In the genomic region with DNA sequence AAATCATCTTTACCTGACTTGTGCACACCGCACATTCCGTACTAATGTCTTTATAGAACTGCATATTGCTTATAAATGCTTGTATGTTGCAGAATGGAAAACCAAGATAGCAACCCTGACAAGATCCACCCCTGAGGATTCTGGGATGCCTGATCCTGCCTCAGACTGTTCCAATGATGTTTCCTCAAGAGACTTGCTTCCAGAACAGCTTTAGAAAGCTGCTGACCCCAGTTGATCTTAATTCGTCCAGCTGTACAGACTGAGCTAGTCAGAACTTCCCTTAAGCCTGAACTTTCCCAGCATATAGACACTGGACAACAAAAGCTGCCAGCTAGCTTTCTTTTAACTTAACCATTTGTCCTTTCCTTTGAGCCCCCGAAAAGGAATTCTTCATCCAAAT, we compare ENCODE assay signal across 24 mouse cellular contexts. TPM values are rescaled to one million over a fixed set of nuclear protein-coding genes. Genes with fewer than 3 reads are reported as not detected.
DNase-seq lines count a peak whose midpoint lies in the region; ATAC-seq lines count a peak whose summit lies in the region.
"Had no signal": no experiment of that assay in that cellular context is flagged by ENCODE, and none has a peak within 500 bp of the region (broad histone marks: within the 10 kb centered on the region; RNA-seq: fewer than 3 reads in every experiment).

No protein-coding gene starts in this region.

- no peak for ATAC-seq in embryonic facial prominence, embryonic 14.5 days (ENCODE audit: low read depth)
- ATAC-seq in heart, embryonic 11.5 days (replicated peaks; ENCODE audit: insufficient number of reproducible peaks, low FRiP score, low TSS enrichment): no peak
- ATAC-seq: activated CD4-positive, CD25-positive, alpha-beta regulatory T cell, adult 4 months; forebrain, embryonic 15.5 days; intestine, postnatal 0 days had no signal

- no peaks in the 10 kb centered on the region for H3K9me3 ChIP-seq in embryonic facial prominence, embryonic 14.5 days (ENCODE audit: control insufficient read depth, low read length)
- H3K9me3 ChIP-seq in embryonic facial prominence, embryonic 10.5 days: no peaks in the 10 kb centered on the region
- H3K9me3 ChIP-seq in heart, embryonic 11.5 days (replicated peaks; ENCODE audit: control insufficient read depth, low read length): no peaks in the 10 kb centered on the region
- H3K9me3 ChIP-seq: embryonic facial prominence, embryonic 12.5 days; forebrain, embryonic 12.5 days; forebrain, embryonic 15.5 days; hindbrain, embryonic 12.5 days; hindbrain, embryonic 15.5 days had no signal

- H3K4me3 ChIP-seq in embryonic facial prominence, embryonic 14.5 days (ENCODE audit: low read depth, low read length): no peak overlapping the region
- H3K4me3 ChIP-seq in embryonic facial prominence, embryonic 10.5 days: no peak overlapping the region
- H3K4me3 ChIP-seq in heart, embryonic 11.5 days (ENCODE audit: low read depth, low read length): no peak overlapping the region
- no peak overlapping the region for H3K4me3 ChIP-seq in brown adipose tissue, adult 24 weeks (ENCODE audit: insufficient read depth, low read depth, low read length)
- H3K4me3 ChIP-seq: embryonic facial prominence, embryonic 12.5 days; erythroblast, embryonic 14.5 days; forebrain, embryonic 12.5 days; forebrain, embryonic 15.5 days; hindbrain, embryonic 12.5 days; hindbrain, embryonic 15.5 days had no signal

- no peak overlapping the region for H3K27ac ChIP-seq in embryonic facial prominence, embryonic 14.5 days (replicated peaks; ENCODE audit: low read depth, low read length)
- H3K27ac ChIP-seq in embryonic facial prominence, embryonic 10.5 days (replicated peaks): no peak overlapping the region
- H3K27ac ChIP-seq in heart, embryonic 11.5 days (ENCODE audit: low read depth, low read length): no peak overlapping the region
- 0 out of 2 replicates have a peak overlapping the region, but pooled peaks have one; percentile 45 for H3K27ac ChIP-seq in brown adipose tissue, adult 24 weeks (replicated peaks; ENCODE audit: low read depth, low read length)
- H3K27ac ChIP-seq: embryonic facial prominence, embryonic 12.5 days; forebrain, embryonic 12.5 days; forebrain, embryonic 15.5 days; hindbrain, embryonic 12.5 days; hindbrain, embryonic 15.5 days had no signal

- intact Hi-C loops in heart, postnatal 25 days (cut with DNase I): no loop called here

- H3K36me3 ChIP-seq in embryonic facial prominence, embryonic 14.5 days (ENCODE audit: control insufficient read depth, insufficient read depth, low read length): no peaks in the 10 kb centered on the region
- no peaks in the 10 kb centered on the region for H3K36me3 ChIP-seq in embryonic facial prominence, embryonic 10.5 days (replicated peaks)
- no peaks in the 10 kb centered on the region for H3K36me3 ChIP-seq in heart, embryonic 11.5 days (ENCODE audit: control insufficient read depth, insufficient read depth, low read length)
- H3K36me3 ChIP-seq: embryonic facial prominence, embryonic 12.5 days; forebrain, embryonic 12.5 days; forebrain, embryonic 15.5 days; hindbrain, embryonic 12.5 days; hindbrain, embryonic 15.5 days had no signal

- WGBS in embryonic facial prominence, embryonic 14.5 days: 65% methylated on average over 4 of the region's 4 CpGs
- 65% methylated on average over 4 of the region's 4 CpGs for WGBS in embryonic facial prominence, embryonic 10.5 days
- WGBS in heart, embryonic 11.5 days (ENCODE audit: insufficient replicate concordance): 73% methylated on average over 4 of the region's 4 CpGs

- no peak overlapping the region for H3K4me2 ChIP-seq in embryonic facial prominence, embryonic 14.5 days (ENCODE audit: low read depth, low read length)
- H3K4me2 ChIP-seq in heart, embryonic 11.5 days: no peak overlapping the region
- H3K4me2 ChIP-seq: embryonic facial prominence, embryonic 12.5 days; forebrain, embryonic 12.5 days; forebrain, embryonic 15.5 days; hindbrain, embryonic 12.5 days; hindbrain, embryonic 15.5 days had no signal

- H3K9ac ChIP-seq in embryonic facial prominence, embryonic 14.5 days (ENCODE audit: low read depth, low read length): no peak overlapping the region
- H3K9ac ChIP-seq in heart, embryonic 11.5 days (ENCODE audit: low read depth, low read length): no peak overlapping the region
- H3K9ac ChIP-seq: embryonic facial prominence, embryonic 12.5 days; forebrain, embryonic 12.5 days; forebrain, embryonic 15.5 days; hindbrain, embryonic 12.5 days; hindbrain, embryonic 15.5 days had no signal

- DNase-seq in embryonic facial prominence, embryonic 14.5 days (ENCODE audit: low spot score): peak; percentile 8
- no peak for DNase-seq in embryonic facial prominence, embryonic 10.5 days (ENCODE audit: low spot score)
- DNase-seq in heart, adult 11 months: peak; percentile 96
- no peak for DNase-seq in heart, postnatal 25 days (ENCODE audit: low spot score)
- peak; percentile 40 to 53 for DNase-seq in heart, adult 9 months (ENCODE audit: low spot score in 2 of 2)
- DNase-seq in right cerebral cortex, postnatal 25 days: no peak
- DNase-seq: adrenal gland, adult 8-10 months; adrenal gland, postnatal 25 days; cerebellum, adult 18-20 months; cerebellum, adult 9-10 months; cerebellum, postnatal 14 days; gastrocnemius, postnatal 14 days; kidney, adult 2 months had no signal

- no peaks in the 10 kb centered on the region for H3K27me3 ChIP-seq in embryonic facial prominence, embryonic 14.5 days (replicated peaks; ENCODE audit: control insufficient read depth, insufficient read depth, low read length)
- H3K27me3 ChIP-seq in embryonic facial prominence, embryonic 10.5 days (replicated peaks; ENCODE audit: low read depth, poor library complexity, severe bottlenecking): no peaks in the 10 kb centered on the region
- no peaks in the 10 kb centered on the region for H3K27me3 ChIP-seq in heart, embryonic 11.5 days (ENCODE audit: control insufficient read depth, insufficient read depth, low read length)
- H3K27me3 ChIP-seq: embryonic facial prominence, embryonic 12.5 days; forebrain, embryonic 12.5 days; forebrain, embryonic 15.5 days; hindbrain, embryonic 12.5 days; hindbrain, embryonic 15.5 days had no signal

- H3K4me1 ChIP-seq in embryonic facial prominence, embryonic 14.5 days (ENCODE audit: control insufficient read depth, insufficient read depth, low read length): peaks cover 8% of the 10 kb centered on the region
- peaks cover 23% of the 10 kb centered on the region for H3K4me1 ChIP-seq in embryonic facial prominence, embryonic 10.5 days
- H3K4me1 ChIP-seq in heart, embryonic 11.5 days (ENCODE audit: control insufficient read depth, insufficient read depth, low read length): peaks cover 4% of the 10 kb centered on the region
- H3K4me1 ChIP-seq in brown adipose tissue, adult 24 weeks (ENCODE audit: control insufficient read depth, insufficient read depth, insufficient read length, low read length): peaks cover 2% of the 10 kb centered on the region; the same call in 1 of the 2 replicates
- H3K4me1 ChIP-seq: hindbrain, embryonic 15.5 days had no signal

RNA-seq across cellular contexts. Expression of gene Thy1, which starts 44.3 kb away (rescaled TPM):
- 11.4 and 19.6 TPM in 2 replicates for polyA plus RNA-seq in embryonic facial prominence, embryonic 14.5 days (2014; fragmentation: Nextera tagmentation; extraction: Ambion mirVana)
- 0.39 and 0.41 TPM in 2 replicates for polyA plus RNA-seq in embryonic facial prominence, embryonic 10.5 days (2016; fragmentation: Nextera tagmentation; extraction: Ambion mirVana)
- total RNA-seq in heart, postnatal 25 days (2021): 10 to 100 TPM; 13.9 to 22.2 TPM
- polyA plus RNA-seq in heart, embryonic 11.5 days (2014; fragmentation: Nextera tagmentation; extraction: Ambion mirVana): 0.86 and 0.90 TPM in 2 replicates
- 13.4 and 13.9 TPM in 2 replicates for polyA plus RNA-seq in brown adipose tissue, adult 24 weeks (2012; ENCODE audit: insufficient read depth, insufficient read length, missing spikeins)
- total RNA-seq: granulocyte monocyte progenitor cell, adult 5-6 weeks had no signal
- polyA plus RNA-seq: erythroblast, embryonic 14.5 days; forebrain, embryonic 12.5 days; hindbrain, embryonic 12.5 days had no signal

Comparison
In these comparisons a context has a peak if more than half of its experiments do, and no peak if none do; other contexts are left out.
1. DNase-seq: peak in embryonic facial prominence, embryonic 14.5 days (single experiment), heart, adult 11 months (single experiment) and heart, adult 9 months (2 of 2); none in embryonic facial prominence, embryonic 10.5 days (single experiment), heart, postnatal 25 days (single experiment) and right cerebral cortex, postnatal 25 days (single experiment).